Mouse (Mus musculus) adrenal gland, postnatal 4 days (tissue): ENCODE results near the gene Scn3b. TPM values are rescaled to one million over a fixed set of nuclear protein-coding genes. Genes with fewer than 3 reads are reported as not detected.

Experiments used
- DNase-seq, 2 experiments: peaks; one replicate each; pipeline ENCODE4 v3.0.0; 2021 to 2022; ENCODE audit warnings: low spot score in 2 of 2, mixed read lengths in 2 of 2
- total RNA-seq, 2 experiments: library from RNA; stranded (reverse); gene quantifications; 2 replicates each; pipeline ENCODE4 v1.2.3; 2021

Gene Scn3b
- total RNA-seq, 2 experiments from 2014 or later = 12.6 to 17.1 TPM

GRCm38 (mm10) chr9:40334617-40335016, 65.6 kb downstream of the Scn3b start:
- no peak for DNase-seq

GRCm38 (mm10) chr9:40336701-40337100, 67.7 kb downstream of the Scn3b start:
- no peak for DNase-seq

- DNase-seq = no peak
Observed at GRCm38 (mm10) chr9:40337131-40337820, 68.3 kb downstream of the Scn3b start.

GRCm38 (mm10) chr9:40339578-40339977, 70.6 kb downstream of the Scn3b start:
- DNase-seq = no peak

Other genes with a start within 250 kb of the Scn3b start
- not detected for gene Olfr981, start 247.8 kb upstream of the Scn3b start, total RNA-seq
- gene Olfr982, start 195.4 kb upstream of the Scn3b start, total RNA-seq = not detected
- not detected for gene Olfr983, start 175.6 kb upstream of the Scn3b start, total RNA-seq
- gene Olfr984, start 155.0 kb upstream of the Scn3b start, total RNA-seq = not detected
- gene Olfr985, start 139.0 kb upstream of the Scn3b start, total RNA-seq = not detected
- gene Tmem225, start 121.1 kb upstream of the Scn3b start, total RNA-seq = not detected
- gene Olfr986, start 88.3 kb upstream of the Scn3b start, total RNA-seq = not detected
- 1 to 10 TPM; 8.0 to 8.1 TPM for gene Zfp202, start 76.9 kb upstream of the Scn3b start, total RNA-seq